ENCODE assay signal across 20 mouse cellular contexts in the genomic region with DNA sequence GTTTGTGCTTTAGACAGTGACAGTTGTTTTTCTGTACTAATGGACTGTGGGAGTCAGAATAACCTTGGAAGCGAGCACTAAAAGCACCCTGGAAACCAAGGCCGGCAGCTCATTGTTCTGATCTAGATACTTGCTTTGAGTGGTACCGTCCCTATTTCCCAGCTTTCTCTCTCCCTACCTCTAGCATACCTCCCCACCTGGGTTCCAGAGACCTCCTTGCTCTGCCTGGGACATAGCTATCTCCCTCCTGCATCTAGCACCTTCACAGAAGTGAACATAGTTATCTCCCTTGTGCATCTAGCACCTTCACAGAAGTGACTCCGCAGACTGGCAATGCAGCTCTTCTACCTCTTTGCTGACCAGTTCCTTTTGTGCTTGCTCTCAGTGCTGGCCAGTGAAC. TPM values are rescaled to one million over a fixed set of nuclear protein-coding genes. Genes with fewer than 3 reads are reported as not detected.
DNase-seq lines count a peak whose midpoint lies in the region; ATAC-seq and TF ChIP-seq lines count a peak whose summit lies in the region.
"Had no signal": no experiment of that assay in that cellular context is flagged by ENCODE, and none has a peak within 500 bp of the region (broad histone marks: within the 10 kb centered on the region; RNA-seq: fewer than 3 reads in every experiment).

No protein-coding gene starts in this region.

- TF ChIP-seq CTCF in testis, adult 2 months (IDR thresholded peaks at IDR 0.05; ENCODE audit: control insufficient read depth, insufficient read depth, insufficient replicate concordance, low read depth, low read length), result no peak
- TF ChIP-seq CTCF in intestine, postnatal 0 days (IDR thresholded peaks at IDR 0.05; ENCODE audit: low read depth), result no peak

- WGBS in midbrain, embryonic 12.5 days, result 68% methylated on average over 4 of the region's 4 CpGs
- 80% methylated on average over 4 of the region's 4 CpGs for WGBS in intestine, postnatal 0 days

- no peaks in the 10 kb centered on the region for H3K27me3 ChIP-seq in testis, adult 2 months (ENCODE audit: control insufficient read depth, insufficient read depth, low read length)
- peaks cover 57% of the 10 kb centered on the region for H3K27me3 ChIP-seq in midbrain, embryonic 12.5 days
- no peaks in the 10 kb centered on the region for H3K27me3 ChIP-seq in intestine, postnatal 0 days (replicated peaks; ENCODE audit: control insufficient read depth, insufficient read depth, low read length)

- no peak overlapping the region for H3K9ac ChIP-seq in midbrain, embryonic 12.5 days (replicated peaks)
- no peak overlapping the region for H3K9ac ChIP-seq in intestine, postnatal 0 days (ENCODE audit: low read depth, low read length)
- H3K9ac ChIP-seq: heart, embryonic 13.5 days; liver, postnatal 0 days had no signal

- no peak overlapping the region for H3K4me2 ChIP-seq in midbrain, embryonic 12.5 days (replicated peaks)
- no peak overlapping the region for H3K4me2 ChIP-seq in intestine, postnatal 0 days (replicated peaks; ENCODE audit: low read depth)
- H3K4me2 ChIP-seq: heart, embryonic 13.5 days had no signal

- ATAC-seq in midbrain, embryonic 12.5 days (ENCODE audit: low FRiP score, low read depth), result no peak
- no peak for ATAC-seq in intestine, postnatal 0 days
- ATAC-seq: liver, postnatal 0 days had no signal

- peak overlapping the region; percentile 54; the same call in 1 of the 2 replicates for H3K27ac ChIP-seq in testis, adult 2 months (ENCODE audit: control insufficient read depth, insufficient read depth, low read depth, low read length)
- H3K27ac ChIP-seq in midbrain, embryonic 12.5 days (replicated peaks), result peak overlapping the region; percentile 20; the same call in 1 of the 2 replicates
- no peak overlapping the region for H3K27ac ChIP-seq in intestine, postnatal 0 days (ENCODE audit: low read depth, low read length)
- H3K27ac ChIP-seq: gastrocnemius, adult 2 months; heart, embryonic 13.5 days had no signal

- DNase-seq in adrenal gland, adult 2 months, result peak; percentile 22
- no peak for DNase-seq in adrenal gland, adult 18-20 months (ENCODE audit: low spot score in 2 of 2)
- DNase-seq in testis, postnatal 14 days (ENCODE audit: low spot score), result no peak
- no peak for DNase-seq in thymus, postnatal 10 days (ENCODE audit: low spot score in 2 of 2)
- DNase-seq in embryo, embryonic 11 days, result no peak
- DNase-seq: adrenal gland, postnatal 14 days; cerebellum, adult 11-12 months; cerebellum, postnatal 36 days; gastrocnemius, adult 2 months; kidney, adult 2 months; kidney, postnatal 25 days; liver; liver, postnatal 0 days; lung, postnatal 14 days; thymus, adult 2 months had no signal

- no peaks in the 10 kb centered on the region for H3K36me3 ChIP-seq in testis, adult 2 months (ENCODE audit: control insufficient read depth, insufficient read depth, low read length)
- H3K36me3 ChIP-seq in midbrain, embryonic 12.5 days, result no peaks in the 10 kb centered on the region
- H3K36me3 ChIP-seq in intestine, postnatal 0 days (ENCODE audit: control insufficient read depth, insufficient read depth), result no peaks in the 10 kb centered on the region
- H3K36me3 ChIP-seq: heart, embryonic 13.5 days had no signal

- peaks cover 2% of the 10 kb centered on the region for H3K4me1 ChIP-seq in testis, adult 2 months (ENCODE audit: control insufficient read depth, insufficient read depth, low read length)
- H3K4me1 ChIP-seq in midbrain, embryonic 12.5 days, result peaks cover 23% of the 10 kb centered on the region
- no peaks in the 10 kb centered on the region for H3K4me1 ChIP-seq in intestine, postnatal 0 days (replicated peaks; ENCODE audit: control insufficient read depth, insufficient read depth, low read length)
- H3K4me1 ChIP-seq: heart, embryonic 13.5 days; megakaryocyte, embryonic 14.5 days had no signal

- H3K9me3 ChIP-seq in midbrain, embryonic 12.5 days, result no peaks in the 10 kb centered on the region
- H3K9me3 ChIP-seq in intestine, postnatal 0 days (ENCODE audit: control insufficient read depth), result no peaks in the 10 kb centered on the region
- H3K9me3 ChIP-seq: heart, embryonic 13.5 days; megakaryocyte, embryonic 14.5 days had no signal

- no peak overlapping the region for H3K4me3 ChIP-seq in testis, adult 2 months (ENCODE audit: control insufficient read depth, low read depth, low read length)
- no peak overlapping the region for H3K4me3 ChIP-seq in midbrain, embryonic 12.5 days
- no peak overlapping the region for H3K4me3 ChIP-seq in intestine, postnatal 0 days (ENCODE audit: low read depth, low read length)
- H3K4me3 ChIP-seq: gastrocnemius, adult 2 months; heart, embryonic 13.5 days; megakaryocyte, embryonic 14.5 days had no signal

- TF ChIP-seq POLR2A in testis, adult 2 months (IDR thresholded peaks at IDR 0.05; ENCODE audit: control insufficient read depth, low read depth, low read length), result no peak

RNA-seq across cellular contexts. Expression of a gene that starts 9.6 kb away (rescaled TPM):
- 100 to 1,000 TPM; 122 to 143 TPM for total RNA-seq in adrenal gland, adult 2 months (2021)
- polyA plus RNA-seq in adrenal gland, adult 2 months (2012; rRNA removed), result 52.0 and 53.9 TPM in 2 replicates
- 100 to 1,000 TPM; 164 to 177 TPM for total RNA-seq in adrenal gland, adult 18-20 months (2021)
- 60.0 and 60.1 TPM in 2 replicates for polyA plus RNA-seq in testis, adult 2 months (2012; rRNA removed)
- 243 and 249 TPM in 2 replicates for polyA plus RNA-seq in midbrain, embryonic 12.5 days (2016; fragmentation: Nextera tagmentation; extraction: Ambion mirVana)
- 74.1 and 74.4 TPM in 2 replicates for polyA plus RNA-seq in intestine, postnatal 0 days (2015; fragmentation: Nextera tagmentation; extraction: Ambion mirVana)
